Mouse (Mus musculus): ENCODE measurements around the gene Tert. TPM values are rescaled to one million over a fixed set of nuclear protein-coding genes. Genes with fewer than 3 reads are reported as not detected.
A peak's percentile ranks its signal among the peaks of the same experiment; 100 is the strongest.

The Tert gene
- polyA plus RNA-seq, 1 experiment from 2014 or later: 7.7 TPM

DNA sequence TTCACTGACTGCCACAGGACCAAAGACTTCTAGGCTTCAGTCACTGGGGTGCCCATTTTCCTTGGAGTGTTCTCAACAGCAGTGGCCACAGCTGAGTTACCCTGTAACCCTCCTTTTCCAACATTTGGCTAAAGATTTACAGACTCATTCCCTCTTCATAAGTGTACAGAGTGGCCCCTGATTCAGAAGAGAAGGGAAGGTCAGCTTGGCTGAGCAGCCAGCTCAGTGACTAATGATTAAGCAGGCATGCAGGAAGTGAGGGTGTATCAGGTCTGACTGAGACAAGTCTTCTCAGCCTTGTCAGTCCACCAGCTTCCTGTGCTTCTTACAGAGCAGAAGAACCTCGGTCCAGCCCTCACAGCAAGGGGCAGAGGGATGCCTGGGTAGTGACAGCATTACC, 53.7 kb downstream of the Tert start:
- Histone ChIP-seq H3K4me1 (no peaks in the 10 kb centered on the region), H3K27me3 (no peaks in the 10 kb centered on the region), H3K9me3 (replicated peaks) (no peaks in the 10 kb centered on the region), H3K36me3 (no peaks in the 10 kb centered on the region), H3K4me3 (no peak overlapping the region), H3K9ac (no peak overlapping the region), H3K4me2 (replicated peaks) (no peak overlapping the region), H3K27ac (no peak overlapping the region)
- WGBS: 32% methylated on average over 1 of the region's 1 CpGs
- no peak for ATAC-seq (ENCODE audit: low FRiP score)

- 84% methylated on average over 2 of the region's 2 CpGs for WGBS
- no peak for ATAC-seq (ENCODE audit: low FRiP score)
Measured at GRCm38 (mm10) chr13:73682226-73682625, 55.5 kb downstream of the Tert start.

GRCm38 (mm10) chr13:73683682-73684081, 57.0 kb downstream of the Tert start:
- 90% methylated on average over 11 of the region's 11 CpGs for WGBS
- Histone ChIP-seq H3K4me3 (no peak overlapping the region), H3K4me1 (no peaks in the 10 kb centered on the region), H3K27ac (no peak overlapping the region), H3K27me3 (no peaks in the 10 kb centered on the region), H3K9ac (no peak overlapping the region), H3K36me3 (no peaks in the 10 kb centered on the region), H3K9me3 (replicated peaks) (no peaks in the 10 kb centered on the region), H3K4me2 (replicated peaks) (no peak overlapping the region)
- no peak for ATAC-seq (ENCODE audit: low FRiP score)

More at GRCm38 (mm10) chr13:73682226-73682625, 55.5 kb downstream of the Tert start:
- Histone ChIP-seq H3K27me3 (no peaks in the 10 kb centered on the region), H3K4me3 (no peak overlapping the region), H3K4me2 (replicated peaks) (no peak overlapping the region), H3K36me3 (no peaks in the 10 kb centered on the region), H3K4me1 (no peaks in the 10 kb centered on the region), H3K9ac (no peak overlapping the region), H3K27ac (no peak overlapping the region), H3K9me3 (replicated peaks) (no peaks in the 10 kb centered on the region)

DNA sequence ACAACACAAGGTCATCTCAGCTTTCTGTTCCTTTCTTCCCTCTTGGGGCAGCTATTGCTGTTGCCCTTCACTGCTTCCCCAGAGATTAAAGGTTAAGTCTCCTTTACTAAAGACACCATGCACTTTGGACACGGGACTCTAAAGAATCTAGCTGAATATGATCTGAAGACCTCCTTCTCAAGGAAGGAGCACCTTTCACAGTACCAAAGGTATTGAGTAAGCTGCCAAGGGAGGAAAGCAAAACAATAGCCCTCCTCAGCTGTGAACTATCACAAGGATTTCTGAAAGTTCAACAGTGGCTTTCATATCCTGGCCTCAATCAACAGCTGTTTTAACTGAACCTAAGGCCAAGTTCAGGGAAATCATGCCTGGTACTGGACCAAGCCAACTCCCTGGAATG, 57.7 kb downstream of the Tert start:
- Histone ChIP-seq H3K27me3 (no peaks in the 10 kb centered on the region), H3K27ac (no peak overlapping the region), H3K4me2 (replicated peaks) (no peak overlapping the region), H3K9ac (no peak overlapping the region), H3K9me3 (replicated peaks) (no peaks in the 10 kb centered on the region), H3K4me1 (no peaks in the 10 kb centered on the region), H3K4me3 (no peak overlapping the region), H3K36me3 (no peaks in the 10 kb centered on the region)
- 62% methylated on average over 1 of the region's 1 CpGs for WGBS
- ATAC-seq (ENCODE audit: low FRiP score): no peak

DNA sequence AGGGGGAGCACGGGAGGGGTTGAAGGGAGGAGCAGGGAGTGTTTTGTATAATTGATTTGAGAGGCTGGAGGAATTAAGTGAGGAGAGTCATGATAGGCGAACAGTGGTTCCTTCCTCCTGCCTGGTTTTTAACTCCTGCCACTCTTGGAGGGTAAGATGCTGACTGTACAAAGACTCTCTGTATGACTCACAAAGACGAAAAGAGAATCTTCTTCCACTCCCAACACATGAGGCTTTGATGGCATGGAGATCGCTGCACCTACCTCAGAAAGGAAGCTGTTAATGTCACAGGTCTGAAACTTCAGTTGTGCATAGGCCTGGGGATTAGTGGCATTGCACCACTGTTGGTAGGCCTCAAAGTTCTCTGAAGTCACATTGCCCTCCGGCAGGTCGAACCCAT, 58.8 kb downstream of the Tert start:
- H3K9me3 ChIP-seq (replicated peaks): no peaks in the 10 kb centered on the region
- no peaks in the 10 kb centered on the region for H3K4me1 ChIP-seq
- no peak overlapping the region for H3K4me3 ChIP-seq
- no peak overlapping the region for H3K9ac ChIP-seq
- H3K36me3 ChIP-seq: no peaks in the 10 kb centered on the region
- H3K4me2 ChIP-seq (replicated peaks): no peak overlapping the region
- no peak overlapping the region for H3K27ac ChIP-seq
- ATAC-seq (ENCODE audit: low FRiP score): no peak
- no peaks in the 10 kb centered on the region for H3K27me3 ChIP-seq
- 86% methylated on average over 6 of the region's 6 CpGs for WGBS

DNA sequence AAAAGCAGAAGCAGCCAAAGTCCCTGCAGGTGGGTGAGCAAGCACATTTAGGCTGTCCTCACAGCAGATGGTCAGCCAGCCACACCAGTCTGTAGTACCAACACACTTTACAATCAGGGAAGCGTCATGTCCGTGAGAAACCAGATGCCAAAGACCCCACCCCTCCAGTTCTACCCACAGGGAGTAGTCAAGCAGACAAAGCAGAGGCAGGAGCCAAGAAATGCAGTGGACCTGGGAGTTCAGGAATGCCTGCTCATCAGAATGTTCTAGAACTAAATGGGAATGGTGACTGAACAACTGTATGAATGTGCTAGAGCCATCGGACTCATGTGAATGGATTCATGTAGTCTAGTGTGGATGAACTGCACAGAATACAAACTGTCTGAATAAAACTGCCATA, 60.9 kb downstream of the Tert start:
- Histone ChIP-seq H3K27me3 (no peaks in the 10 kb centered on the region), H3K36me3 (no peaks in the 10 kb centered on the region), H3K9ac (no peak overlapping the region), H3K9me3 (replicated peaks) (no peaks in the 10 kb centered on the region), H3K4me2 (replicated peaks) (no peak overlapping the region), H3K4me3 (no peak overlapping the region), H3K4me1 (no peaks in the 10 kb centered on the region), H3K27ac (no peak overlapping the region)
- no peak for ATAC-seq (ENCODE audit: low FRiP score)
- WGBS: 74% methylated on average over 3 of the region's 3 CpGs

DNA sequence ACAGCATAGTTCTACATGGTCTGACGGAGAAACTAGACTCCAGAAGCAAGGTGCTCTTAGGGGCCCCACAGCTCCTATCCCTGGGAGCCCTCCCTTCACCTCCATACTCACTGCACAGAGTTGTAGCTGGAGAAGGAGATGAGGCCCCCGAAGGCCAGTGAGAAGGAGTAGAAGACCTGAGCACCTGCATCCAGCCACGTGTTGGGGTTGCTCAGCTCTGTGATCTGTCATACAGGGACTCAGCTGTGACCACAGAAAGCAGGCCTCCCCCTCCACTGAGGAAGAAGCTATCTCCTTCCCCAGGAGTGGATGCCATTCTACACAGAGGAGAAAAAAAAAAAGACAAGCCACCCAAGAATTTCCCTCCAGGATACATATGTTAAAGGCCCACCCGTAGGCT, 62.2 kb downstream of the Tert start:
- ATAC-seq (ENCODE audit: low FRiP score): no peak
- 84% methylated on average over 4 of the region's 4 CpGs for WGBS

DNA sequence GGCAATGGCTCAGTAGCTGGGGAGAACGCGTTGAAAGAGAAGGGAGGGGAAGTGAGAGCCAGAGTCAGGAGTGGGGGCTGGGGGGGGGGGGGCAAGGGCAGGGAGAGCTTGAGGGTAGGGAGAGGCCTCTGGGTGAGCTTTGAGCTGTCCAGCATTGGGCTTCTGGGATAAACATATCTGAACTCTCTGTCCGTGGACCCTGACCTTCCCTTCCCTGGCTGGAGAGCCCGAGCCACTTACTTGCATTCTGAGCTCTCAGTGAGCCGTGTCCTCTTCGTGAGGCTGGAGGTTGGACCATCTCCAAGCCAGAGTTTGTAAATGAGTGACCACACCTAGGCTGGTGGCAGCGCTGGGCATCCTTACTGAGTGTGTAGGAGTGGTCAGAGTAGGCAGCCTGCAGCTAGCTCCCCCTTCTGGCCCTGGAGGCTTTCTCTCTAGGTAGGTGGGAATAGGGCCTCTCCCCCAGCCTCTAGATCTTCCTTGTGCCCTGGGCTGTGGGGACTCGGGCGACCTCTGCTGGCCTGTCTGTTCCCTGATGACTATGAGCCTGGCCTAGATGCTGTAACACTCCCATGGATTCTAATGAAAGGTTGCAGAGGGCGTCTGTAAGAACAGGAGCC, 65.6 kb downstream of the Tert start:
- H3K27ac ChIP-seq: no peak overlapping the region
- no peaks in the 10 kb centered on the region for H3K9me3 ChIP-seq (replicated peaks)
- no peaks in the 10 kb centered on the region for H3K27me3 ChIP-seq
- no peak overlapping the region for H3K9ac ChIP-seq
- H3K36me3 ChIP-seq: no peaks in the 10 kb centered on the region
- no peak overlapping the region for H3K4me3 ChIP-seq
- 32% methylated on average over 10 of the region's 10 CpGs for WGBS
- no peak overlapping the region for H3K4me2 ChIP-seq (replicated peaks)
- ATAC-seq (ENCODE audit: low FRiP score): peak; percentile 58; the same call in 1 of the 2 replicates
- H3K4me1 ChIP-seq: no peaks in the 10 kb centered on the region

More for the DNA sequence above, 62.2 kb downstream of the Tert start:
- H3K9me3 ChIP-seq (replicated peaks): no peaks in the 10 kb centered on the region
- no peak overlapping the region for H3K9ac ChIP-seq
- no peaks in the 10 kb centered on the region for H3K36me3 ChIP-seq
- H3K27ac ChIP-seq: no peak overlapping the region
- H3K4me2 ChIP-seq (replicated peaks): no peak overlapping the region
- no peak overlapping the region for H3K4me3 ChIP-seq
- H3K4me1 ChIP-seq: no peaks in the 10 kb centered on the region
- no peaks in the 10 kb centered on the region for H3K27me3 ChIP-seq

DNA sequence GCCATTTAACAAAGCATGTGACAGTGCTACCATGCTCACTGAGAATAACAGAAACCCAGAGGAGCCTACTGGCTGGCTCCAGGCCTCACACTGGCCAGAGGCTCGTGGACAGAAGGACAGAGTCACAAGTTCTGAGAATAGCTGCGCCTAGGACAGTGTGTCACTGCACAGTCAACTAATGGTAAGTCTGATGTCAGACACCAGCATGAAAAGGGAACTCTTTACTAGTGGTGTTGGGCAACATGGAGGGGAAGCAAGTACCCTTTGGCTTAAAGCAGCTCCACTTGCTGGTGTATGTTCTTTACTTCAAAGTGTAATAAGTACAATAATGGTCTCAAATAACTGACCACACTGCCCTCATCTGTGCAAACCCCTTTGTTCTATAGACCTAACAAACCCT, 66.6 kb downstream of the Tert start:
- Histone ChIP-seq H3K9ac (no peak overlapping the region), H3K4me2 (replicated peaks) (no peak overlapping the region), H3K27me3 (no peaks in the 10 kb centered on the region), H3K27ac (no peak overlapping the region), H3K4me1 (no peaks in the 10 kb centered on the region), H3K9me3 (replicated peaks) (no peaks in the 10 kb centered on the region), H3K4me3 (no peak overlapping the region), H3K36me3 (no peaks in the 10 kb centered on the region)
- ATAC-seq (ENCODE audit: low FRiP score): no peak
- 84% methylated on average over 2 of the region's 2 CpGs for WGBS

DNA sequence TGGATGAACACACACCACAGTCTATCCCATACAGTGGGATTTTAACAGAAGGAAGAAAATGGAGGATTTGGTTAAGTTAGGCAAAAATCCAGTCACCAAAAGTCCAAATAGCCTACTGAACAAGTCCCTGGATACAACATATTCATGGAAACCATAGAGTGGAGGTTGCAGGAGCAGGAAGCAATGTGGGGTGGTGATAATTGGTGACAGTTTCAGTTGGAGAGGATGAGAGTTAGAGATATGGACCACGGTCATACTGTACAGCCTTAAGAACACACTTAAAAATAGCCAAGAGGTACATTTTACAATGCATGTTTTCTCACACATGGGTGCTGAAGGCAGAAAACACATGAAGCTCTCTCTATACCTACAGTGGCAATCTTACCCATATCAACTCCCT, 68.3 kb downstream of the Tert start:
- H3K27me3 ChIP-seq: no peaks in the 10 kb centered on the region
- H3K27ac ChIP-seq: no peak overlapping the region
- no peak overlapping the region for H3K4me2 ChIP-seq (replicated peaks)
- H3K9ac ChIP-seq: no peak overlapping the region
- no peaks in the 10 kb centered on the region for H3K4me1 ChIP-seq
- ATAC-seq (ENCODE audit: low FRiP score): no peak
- 88% methylated on average over 1 of the region's 1 CpGs for WGBS
- no peaks in the 10 kb centered on the region for H3K9me3 ChIP-seq (replicated peaks)
- H3K36me3 ChIP-seq: no peaks in the 10 kb centered on the region
- no peak overlapping the region for H3K4me3 ChIP-seq

GRCm38 (mm10) chr13:73696529-73696928, 69.8 kb downstream of the Tert start:
- no peaks in the 10 kb centered on the region for H3K9me3 ChIP-seq (replicated peaks)
- no peak overlapping the region for H3K4me3 ChIP-seq
- no peak for ATAC-seq (ENCODE audit: low FRiP score)
- 87% methylated on average over 3 of the region's 3 CpGs for WGBS
- no peak overlapping the region for H3K9ac ChIP-seq
- no peaks in the 10 kb centered on the region for H3K27me3 ChIP-seq
- no peak overlapping the region for H3K27ac ChIP-seq
- H3K4me2 ChIP-seq (replicated peaks): no peak overlapping the region
- no peaks in the 10 kb centered on the region for H3K4me1 ChIP-seq
- no peaks in the 10 kb centered on the region for H3K36me3 ChIP-seq
